Mouse (Mus musculus): ENCODE data around the gene Fbrsl1. TPM values are rescaled to one million over a fixed set of nuclear protein-coding genes. Genes with fewer than 3 reads are reported as not detected.

Gene Fbrsl1
- polyA plus RNA-seq, 1 experiment from 2014 or later, result 13.2 TPM

- WGBS, result 27% methylated on average over 1 of the region's 1 CpGs
- Histone ChIP-seq H3K36me3 (no peaks in the 10 kb centered on the region), H3K27me3 (no peaks in the 10 kb centered on the region), H3K4me2 (no peak overlapping the region), H3K9ac (no peak overlapping the region), H3K4me1 (no peaks in the 10 kb centered on the region), H3K9me3 (replicated peaks) (no peaks in the 10 kb centered on the region), H3K4me3 (replicated peaks) (no peak overlapping the region), H3K27ac (no peak overlapping the region)
- ATAC-seq (replicated peaks; ENCODE audit: low FRiP score), result no peak
These were observed 24.5 kb upstream of the Fbrsl1 start for GRCm38 (mm10) chr5:110472834-110473233.

- 27% methylated on average over 5 of the region's 5 CpGs for WGBS
- no peak overlapping the region for H3K9ac ChIP-seq
- no peaks in the 10 kb centered on the region for H3K9me3 ChIP-seq (replicated peaks)
- no peaks in the 10 kb centered on the region for H3K27me3 ChIP-seq
- H3K4me3 ChIP-seq (replicated peaks), result no peak overlapping the region
- H3K27ac ChIP-seq, result no peak overlapping the region
- H3K4me2 ChIP-seq, result no peak overlapping the region
- H3K36me3 ChIP-seq, result no peaks in the 10 kb centered on the region
- H3K4me1 ChIP-seq, result no peaks in the 10 kb centered on the region
- ATAC-seq (replicated peaks; ENCODE audit: low FRiP score), result peak; percentile 46; the same call in 1 of the 2 replicates
These were observed 23.7 kb upstream of the Fbrsl1 start for GRCm38 (mm10) chr5:110471981-110472476.

GRCm38 (mm10) chr5:110471285-110471684, 23.0 kb upstream of the Fbrsl1 start:
- no peak overlapping the region for H3K4me2 ChIP-seq
- 39% methylated on average over 4 of the region's 4 CpGs for WGBS
- no peaks in the 10 kb centered on the region for H3K9me3 ChIP-seq (replicated peaks)
- H3K4me1 ChIP-seq, result peaks cover 6% of the 10 kb centered on the region
- H3K27ac ChIP-seq, result no peak overlapping the region
- no peak for ATAC-seq (replicated peaks; ENCODE audit: low FRiP score)
- H3K9ac ChIP-seq, result no peak overlapping the region
- no peaks in the 10 kb centered on the region for H3K27me3 ChIP-seq
- no peak overlapping the region for H3K4me3 ChIP-seq (replicated peaks)
- H3K36me3 ChIP-seq, result no peaks in the 10 kb centered on the region

- Histone ChIP-seq H3K4me1 (peaks cover 7% of the 10 kb centered on the region), H3K27me3 (no peaks in the 10 kb centered on the region), H3K9me3 (replicated peaks) (no peaks in the 10 kb centered on the region), H3K36me3 (no peaks in the 10 kb centered on the region), H3K4me3 (replicated peaks) (no peak overlapping the region), H3K4me2 (no peak overlapping the region), H3K27ac (no peak overlapping the region), H3K9ac (no peak overlapping the region)
- ATAC-seq (replicated peaks; ENCODE audit: low FRiP score), result no peak
- WGBS, result 80% methylated on average over 8 of the region's 8 CpGs
These were observed 21.1 kb upstream of the Fbrsl1 start for GRCm38 (mm10) chr5:110469227-110469925.

GRCm38 (mm10) chr5:110468296-110468695, 20.0 kb upstream of the Fbrsl1 start:
- no peaks in the 10 kb centered on the region for H3K36me3 ChIP-seq
- H3K27me3 ChIP-seq, result no peaks in the 10 kb centered on the region
- H3K4me3 ChIP-seq (replicated peaks), result no peak overlapping the region
- no peak for ATAC-seq (replicated peaks; ENCODE audit: low FRiP score)
- WGBS, result 85% methylated on average over 4 of the region's 4 CpGs
- H3K9ac ChIP-seq, result no peak overlapping the region
- no peaks in the 10 kb centered on the region for H3K9me3 ChIP-seq (replicated peaks)
- peaks cover 7% of the 10 kb centered on the region for H3K4me1 ChIP-seq
- H3K27ac ChIP-seq, result no peak overlapping the region
- no peak overlapping the region for H3K4me2 ChIP-seq

GRCm38 (mm10) chr5:110467725-110468124, 19.4 kb upstream of the Fbrsl1 start:
- peaks cover 7% of the 10 kb centered on the region for H3K4me1 ChIP-seq
- H3K27ac ChIP-seq, result no peak overlapping the region
- no peak overlapping the region for H3K4me3 ChIP-seq (replicated peaks)
- no peak overlapping the region for H3K4me2 ChIP-seq
- no peaks in the 10 kb centered on the region for H3K9me3 ChIP-seq (replicated peaks)
- H3K9ac ChIP-seq, result no peak overlapping the region
- no peaks in the 10 kb centered on the region for H3K27me3 ChIP-seq
- H3K36me3 ChIP-seq, result no peaks in the 10 kb centered on the region
- WGBS, result 74% methylated on average over 6 of the region's 6 CpGs
- ATAC-seq (replicated peaks; ENCODE audit: low FRiP score), result no peak

GRCm38 (mm10) chr5:110466531-110467424, 18.5 kb upstream of the Fbrsl1 start:
- Histone ChIP-seq H3K27ac (no peak overlapping the region), H3K4me3 (replicated peaks) (no peak overlapping the region), H3K4me1 (peaks cover 7% of the 10 kb centered on the region), H3K9me3 (replicated peaks) (no peaks in the 10 kb centered on the region), H3K9ac (no peak overlapping the region), H3K4me2 (no peak overlapping the region), H3K36me3 (no peaks in the 10 kb centered on the region), H3K27me3 (no peaks in the 10 kb centered on the region)
- WGBS, result 43% methylated on average over 11 of the region's 11 CpGs
- peak; percentile 56 for ATAC-seq (replicated peaks; ENCODE audit: low FRiP score)

- H3K36me3 ChIP-seq, result no peaks in the 10 kb centered on the region
- H3K4me1 ChIP-seq, result peaks cover 7% of the 10 kb centered on the region
- no peak overlapping the region for H3K4me2 ChIP-seq
- no peak overlapping the region for H3K27ac ChIP-seq
- 85% methylated on average over 2 of the region's 2 CpGs for WGBS
- H3K9ac ChIP-seq, result no peak overlapping the region
- H3K9me3 ChIP-seq (replicated peaks), result no peaks in the 10 kb centered on the region
- no peak overlapping the region for H3K4me3 ChIP-seq (replicated peaks)
- no peaks in the 10 kb centered on the region for H3K27me3 ChIP-seq
- ATAC-seq (replicated peaks; ENCODE audit: low FRiP score), result no peak
These were observed 14.3 kb upstream of the Fbrsl1 start for GRCm38 (mm10) chr5:110462646-110463045.

GRCm38 (mm10) chr5:110458936-110459335, 10.6 kb upstream of the Fbrsl1 start:
- Histone ChIP-seq H3K9ac (no peak overlapping the region), H3K27ac (no peak overlapping the region), H3K4me3 (replicated peaks) (no peak overlapping the region), H3K4me1 (no peaks in the 10 kb centered on the region), H3K36me3 (no peaks in the 10 kb centered on the region), H3K27me3 (no peaks in the 10 kb centered on the region), H3K9me3 (replicated peaks) (no peaks in the 10 kb centered on the region), H3K4me2 (no peak overlapping the region)
- no peak for ATAC-seq (replicated peaks; ENCODE audit: low FRiP score)
- 49% methylated on average over 3 of the region's 3 CpGs for WGBS

GRCm38 (mm10) chr5:110455272-110455671, 7.0 kb upstream of the Fbrsl1 start:
- H3K36me3 ChIP-seq, result no peaks in the 10 kb centered on the region
- H3K4me3 ChIP-seq (replicated peaks), result no peak overlapping the region
- H3K4me1 ChIP-seq, result no peaks in the 10 kb centered on the region
- H3K9ac ChIP-seq, result no peak overlapping the region
- no peak overlapping the region for H3K4me2 ChIP-seq
- peaks cover 6% of the 10 kb centered on the region; the same call in 1 of the 2 replicates for H3K27me3 ChIP-seq
- no peaks in the 10 kb centered on the region for H3K9me3 ChIP-seq (replicated peaks)
- no peak overlapping the region for H3K27ac ChIP-seq
- no peak for ATAC-seq (replicated peaks; ENCODE audit: low FRiP score)

GRCm38 (mm10) chr5:110449294-110449693, 991 bp upstream of the Fbrsl1 start:
- Histone ChIP-seq H3K9me3 (replicated peaks) (no peaks in the 10 kb centered on the region), H3K4me1 (peaks cover 34% of the 10 kb centered on the region), H3K36me3 (no peaks in the 10 kb centered on the region), H3K4me2 (peak overlapping the region; percentile 85), H3K27ac (peak overlapping the region; percentile 66), H3K4me3 (replicated peaks) (peak overlapping the region; percentile 89), H3K9ac (peak overlapping the region; percentile 36; the same call in 1 of the 2 replicates), H3K27me3 (peaks cover 6% of the 10 kb centered on the region; the same call in 1 of the 2 replicates)
- ATAC-seq (replicated peaks; ENCODE audit: low FRiP score), result no peak
- 56% methylated on average over 6 of the region's 6 CpGs for WGBS

Data from kidney, embryonic 15.5 days (tissue).